Mouse (Mus musculus) activated CD4-positive, CD25-positive, alpha-beta regulatory T cell (primary cell): Measurements from ENCODE around the gene Sfxn1. TPM values are rescaled to one million over a fixed set of nuclear protein-coding genes. Genes with fewer than 3 reads are reported as not detected.

Source experiments
- polyA plus RNA-seq, 2 experiments: library from polyadenylated mRNA; unstranded; fragments of 100-300 nt; shearing (Covaris generic); gene quantifications; one replicate each; pipeline ENCODE4 v1.2.1; 2017

Gene Sfxn1
- 10 to 100 TPM; 59.5 to 65.1 TPM for polyA plus RNA-seq

GRCm38 (mm10) chr13:54071606-54072331, at the start of gene Sfxn1:
Gene Sfxn1 (plus strand): TSS chr13:54071869.

GRCm38 (mm10) chr13:54055448-54055861, 16.2 kb upstream of the Sfxn1 start, which contains the start of gene Drd1:
Gene Drd1 (minus strand): TSS chr13:54055705.

Other genes starting within 250 kb of the Sfxn1 start
- under 1 TPM in 1 of 2 experiments, not detected in 1; 0.97 TPM for gene Drd1, start 16.2 kb upstream of the Sfxn1 start, polyA plus RNA-seq
- 10 to 100 TPM in 1 of 2 experiments, 1 to 10 TPM in 1; 9.3 to 14.6 TPM for gene Hrh2, start 120.3 kb downstream of the Sfxn1 start, polyA plus RNA-seq